Mouse (Mus musculus): ENCODE measurements around the gene Cux1.

DNA sequence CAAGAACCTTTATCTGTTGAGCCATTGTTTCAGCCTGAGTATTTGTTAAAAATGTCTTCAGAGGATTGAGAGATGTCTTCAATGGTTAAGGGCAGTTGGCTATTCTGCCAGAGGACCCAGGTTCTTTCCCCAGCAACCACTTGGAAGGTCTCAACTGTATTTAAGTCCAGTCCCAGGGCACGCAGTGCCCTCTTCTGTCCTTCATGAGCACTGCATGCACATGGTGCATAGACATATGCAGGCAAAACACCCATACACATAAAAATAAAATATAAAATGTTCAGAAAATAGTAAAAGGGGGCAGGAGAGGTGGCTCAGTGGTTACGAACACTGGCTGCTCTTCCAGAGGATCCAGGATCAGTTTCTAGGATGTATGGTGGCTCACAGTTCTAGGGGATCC, 239.6 kb downstream of the Cux1 start:
- TF ChIP-seq CTCF (IDR thresholded peaks at IDR 0.05; ENCODE audit: borderline replicate concordance, insufficient read depth, low read depth, low read length) (peak; percentile 38; the same call in 1 of the 2 replicates), POLR2A (IDR thresholded peaks at IDR 0.05; ENCODE audit: borderline replicate concordance, insufficient read depth, low read length) (no peak)

Measured in cerebellum, adult 2 months (tissue).